Mouse (Mus musculus) MEL-GATA-1-ER (cell line): ENCODE measurements around the gene Polr2h.
"Not testable (repeated sequence)": the region's sequence is repeated elsewhere in the genome, so short reads cannot be mapped to it uniquely, and the experiment has no call there.

Experiments used
- DNase-seq: peaks from one replicate; pipeline ENCODE4 v3.0.0-alpha.2; 2012; ENCODE audit warnings: low read depth; ENCODE audit errors: extremely low read depth

Polr2h gene

DNA sequence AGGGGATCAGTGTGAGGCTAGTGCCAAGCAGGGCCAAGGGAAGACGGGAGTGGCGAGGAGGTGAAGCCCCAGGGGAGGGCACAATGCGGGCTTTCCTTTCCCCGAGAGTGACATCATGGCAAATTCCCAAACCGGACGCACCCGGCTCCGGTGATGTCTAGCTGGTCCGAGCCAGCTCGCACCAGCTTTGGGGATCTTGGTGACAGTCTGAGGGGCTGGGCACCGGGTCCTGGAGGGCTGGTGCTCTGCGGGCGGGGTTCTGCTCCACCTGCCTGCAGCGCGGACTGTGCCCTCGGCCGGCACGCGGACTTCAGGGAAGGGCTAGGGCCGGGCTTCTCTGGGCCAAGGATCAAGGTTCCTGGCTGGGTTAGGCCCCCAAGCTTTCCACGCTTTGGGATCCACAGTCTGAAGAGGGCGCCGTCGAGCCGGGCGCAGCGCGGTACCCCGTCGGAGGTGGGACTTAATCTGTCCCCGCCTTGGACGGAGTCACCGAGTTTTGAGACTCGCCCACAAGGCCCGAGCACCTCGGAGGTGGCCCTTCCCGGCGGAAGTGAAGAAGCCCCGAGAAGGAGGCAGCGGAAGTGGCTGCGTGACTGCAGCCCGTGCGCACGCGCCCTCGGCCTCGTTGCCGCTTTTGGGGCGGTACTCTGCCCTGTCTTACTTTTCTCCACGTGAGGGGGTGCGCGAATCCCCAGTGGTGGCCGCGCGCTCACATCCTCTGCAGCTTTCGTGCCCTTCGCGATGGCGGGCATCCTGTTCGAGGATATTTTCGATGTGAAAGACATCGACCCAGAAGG is at the start of gene Polr2h, which contains the start of gene Clcn2:
Polr2h (plus strand) TSS at position 485 of the 797 bp plus-strand sequence.
Clcn2 (minus strand) TSS at position 566 of the 797 bp plus-strand sequence.
- DNase-seq: peak; percentile 94

GRCm38 (mm10) chr16:20668013-20668412 is 49.5 kb upstream of the Polr2h start, which contains the start of gene Eif4g1:
Gene Eif4g1, plus strand, starts transcription at chr16:20668313.
- not testable (repeated sequence) for DNase-seq

- no peak for DNase-seq
Observed at GRCm38 (mm10) chr16:20670291-20670690, 47.2 kb upstream of the Polr2h start.

DNA sequence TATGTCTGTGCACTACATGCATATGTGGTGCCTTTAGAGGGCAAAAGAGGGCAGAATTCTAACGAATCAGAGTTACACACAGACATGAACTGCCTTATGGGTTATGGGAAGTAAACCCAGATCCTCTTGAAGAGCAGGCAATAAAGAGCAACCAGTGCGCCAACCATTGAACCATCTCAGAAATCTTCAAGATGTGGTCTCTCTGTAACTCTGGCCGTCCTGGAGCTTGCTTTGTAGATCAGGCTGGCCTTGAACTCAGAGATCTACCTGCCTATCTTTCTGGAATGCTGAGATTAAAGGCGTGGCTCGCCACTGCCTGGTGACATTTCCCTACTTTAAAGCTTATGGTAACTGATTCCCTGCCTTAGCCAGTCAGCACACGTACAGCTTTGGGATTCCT is 45.6 kb upstream of the Polr2h start:
- DNase-seq: peak; percentile 26

DNA sequence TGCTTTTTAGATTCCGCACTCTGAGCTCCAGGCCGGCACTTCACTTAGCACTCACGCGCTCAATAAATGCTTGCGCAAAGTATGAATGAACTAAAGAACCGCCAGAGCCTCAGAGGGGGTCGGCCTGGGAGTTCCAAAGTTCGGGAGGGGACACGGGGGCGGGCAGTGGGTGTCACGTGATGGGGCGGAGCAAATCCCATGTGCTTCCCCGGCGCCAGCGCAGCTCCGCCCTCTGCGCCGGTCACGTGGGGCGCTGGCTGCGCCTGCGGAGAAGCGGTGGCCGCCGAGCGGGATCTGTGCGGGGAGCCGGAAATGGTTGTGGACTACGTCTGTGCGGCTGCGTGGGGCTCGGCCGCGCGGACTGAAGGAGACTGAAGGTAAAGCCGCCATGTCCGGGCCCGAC is 45.0 kb upstream of the Polr2h start:
- DNase-seq: peak; percentile 76

DNA sequence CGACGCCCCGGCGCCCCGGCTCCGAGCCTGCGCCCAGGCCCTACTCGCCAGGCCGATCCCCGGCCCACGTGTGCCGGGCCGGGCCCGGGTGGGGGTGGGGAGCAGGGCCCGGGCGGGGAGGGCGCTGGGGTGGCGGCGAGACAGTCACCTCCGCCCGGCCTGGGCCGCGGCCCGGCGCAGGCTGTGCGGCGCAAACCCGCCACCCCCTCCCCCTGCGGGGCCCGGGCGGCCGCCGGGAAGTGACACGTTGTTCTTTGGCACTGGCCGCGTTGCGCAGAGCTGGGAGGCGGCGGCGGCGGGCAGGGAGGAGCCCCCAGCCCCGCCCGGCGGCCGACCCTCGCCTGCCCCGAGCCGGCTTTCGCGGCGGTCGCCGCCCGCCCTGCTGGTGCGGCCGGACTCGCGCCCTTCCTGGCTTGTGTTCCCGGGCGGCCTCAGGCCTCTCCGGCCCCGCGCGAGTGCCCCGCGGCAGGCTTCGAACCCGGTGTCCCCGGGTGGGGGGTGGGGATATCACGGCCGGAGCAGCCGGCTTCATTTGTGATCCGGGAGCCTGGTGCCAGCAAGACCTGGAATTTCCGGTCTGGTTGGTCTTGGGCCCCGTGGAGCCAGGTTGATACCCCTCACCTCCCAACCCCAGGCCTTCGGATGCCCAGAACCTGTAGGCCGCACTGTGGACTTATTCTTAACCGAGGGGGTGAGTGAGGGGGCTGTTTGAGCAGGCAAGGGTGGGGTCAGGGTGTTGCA is 44.3 kb upstream of the Polr2h start:
- DNase-seq: no peak

DNA sequence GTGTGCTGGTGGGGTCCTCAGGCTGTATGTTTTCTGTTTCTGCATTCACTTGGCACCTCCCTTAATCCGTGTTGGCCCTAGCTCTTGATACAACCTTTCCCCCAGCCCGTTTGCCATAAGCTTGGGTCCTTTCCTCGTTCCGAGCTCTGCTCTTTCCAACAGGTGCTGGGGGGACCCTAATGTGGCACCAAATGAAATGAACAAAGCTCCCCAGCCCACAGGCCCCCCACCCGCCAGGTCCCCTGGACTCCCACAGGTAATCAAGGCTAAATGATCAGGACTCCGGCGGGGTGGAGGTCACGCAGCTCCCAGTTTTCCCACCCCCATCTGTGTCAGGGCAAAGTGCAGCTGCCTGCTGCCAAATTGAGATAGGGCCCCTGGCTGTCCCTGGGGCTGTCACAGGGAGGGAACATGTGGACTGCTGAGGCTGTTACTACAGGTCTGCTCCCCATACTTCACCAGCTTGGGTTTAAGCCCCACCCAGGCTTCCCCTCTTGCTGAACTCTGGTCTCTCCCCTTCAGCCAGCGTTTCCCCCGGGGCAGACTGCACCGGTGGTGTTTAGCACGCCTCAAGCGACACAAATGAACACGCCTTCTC is 43.7 kb upstream of the Polr2h start:
- peak; percentile 56 for DNase-seq

DNA sequence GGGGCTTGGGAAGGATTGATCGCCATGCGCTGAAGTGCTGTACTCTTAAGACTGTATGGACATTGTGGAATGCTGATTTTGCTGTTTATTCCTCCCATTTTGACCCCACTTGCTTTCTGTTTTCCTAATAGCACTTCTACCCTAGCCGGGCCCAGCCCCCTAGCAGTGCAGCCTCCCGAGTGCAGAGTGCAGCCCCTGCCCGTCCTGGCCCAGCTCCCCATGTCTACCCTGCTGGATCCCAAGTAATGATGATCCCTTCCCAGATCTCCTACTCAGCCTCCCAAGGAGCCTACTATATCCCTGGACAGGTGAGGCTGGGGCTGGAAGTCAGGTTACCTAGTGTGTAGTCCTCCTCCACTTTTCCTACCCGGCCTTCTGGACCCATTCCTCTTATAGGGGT is 42.3 kb upstream of the Polr2h start:
- DNase-seq: no peak

- DNase-seq: no peak
Observed at GRCm38 (mm10) chr16:20676702-20677101, 40.8 kb upstream of the Polr2h start.

DNA sequence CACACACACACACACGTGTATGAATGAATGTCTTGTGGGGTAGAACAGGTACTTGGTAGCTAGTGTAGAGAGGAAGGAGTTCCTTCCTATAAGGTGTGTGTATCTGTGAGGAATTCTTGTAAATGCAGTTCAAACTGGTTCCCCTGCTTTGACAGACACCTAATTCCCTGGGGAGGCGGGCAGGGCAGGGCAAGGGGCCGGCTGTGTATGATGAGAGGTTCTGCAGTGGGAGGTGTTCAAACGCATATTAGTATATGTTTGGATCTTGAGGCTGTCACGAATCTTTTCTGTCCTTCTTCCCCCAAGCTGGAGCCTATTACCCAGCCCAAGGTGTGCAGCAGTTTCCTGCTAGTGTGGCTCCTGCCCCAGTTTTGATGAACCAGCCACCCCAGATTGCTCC is 40.1 kb upstream of the Polr2h start:
- no peak for DNase-seq

DNA sequence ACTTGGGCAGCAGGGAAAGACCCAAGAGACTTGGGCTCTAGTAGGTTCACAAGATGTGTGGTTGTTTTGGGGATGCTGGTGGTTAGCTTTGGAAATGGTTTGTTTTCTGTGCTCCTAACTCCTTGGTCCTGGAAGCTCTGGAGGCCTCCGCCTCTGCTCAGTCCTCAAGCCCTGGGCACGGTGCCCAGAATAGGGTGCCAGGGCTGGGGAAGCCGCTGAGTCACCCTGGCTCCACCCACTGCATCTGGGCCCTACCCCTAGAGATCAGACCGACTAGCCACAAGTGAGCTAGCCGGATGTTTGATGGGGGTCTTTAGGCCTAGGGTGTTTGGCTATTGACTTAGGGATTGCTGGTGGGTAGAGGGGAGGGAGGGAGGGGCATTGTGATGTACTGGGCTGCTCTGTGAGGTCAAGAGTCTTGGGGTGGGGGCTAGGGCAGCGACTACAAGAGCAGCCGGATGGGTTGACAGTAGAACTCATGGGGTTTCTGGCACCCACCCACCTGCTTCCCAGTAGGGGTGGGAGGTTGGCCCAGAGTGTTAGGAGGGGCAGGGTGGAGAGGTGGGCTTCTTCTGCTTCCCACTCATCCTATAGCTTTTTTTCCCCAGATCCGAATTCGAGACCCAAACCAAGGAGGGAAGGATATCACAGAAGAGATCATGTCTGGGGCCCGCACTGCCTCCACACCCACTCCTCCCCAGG is 39.3 kb upstream of the Polr2h start:
- DNase-seq: peak; percentile 55

- no peak for DNase-seq
Observed at GRCm38 (mm10) chr16:20690774-20691173, 26.7 kb upstream of the Polr2h start.

DNA sequence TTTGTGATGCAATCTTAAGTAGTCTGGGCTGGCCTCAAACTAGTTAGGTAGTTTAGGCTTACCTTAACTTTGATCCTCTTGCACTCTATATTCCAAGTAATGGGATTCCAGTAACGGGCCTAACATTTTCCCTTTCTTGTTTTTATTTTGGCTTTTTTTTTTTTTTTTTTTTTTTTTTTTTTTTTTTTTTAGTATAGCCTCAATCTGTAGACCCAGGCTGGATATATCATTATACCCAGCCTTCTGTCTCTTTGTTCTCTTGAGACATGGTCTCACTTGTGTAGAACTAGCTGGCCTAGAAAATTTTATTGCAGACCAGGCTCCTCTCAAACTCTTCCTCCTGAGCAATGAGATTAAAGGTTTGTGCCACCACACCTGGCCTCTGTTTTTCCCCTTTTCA is 25.8 kb upstream of the Polr2h start:
- no peak for DNase-seq

DNA sequence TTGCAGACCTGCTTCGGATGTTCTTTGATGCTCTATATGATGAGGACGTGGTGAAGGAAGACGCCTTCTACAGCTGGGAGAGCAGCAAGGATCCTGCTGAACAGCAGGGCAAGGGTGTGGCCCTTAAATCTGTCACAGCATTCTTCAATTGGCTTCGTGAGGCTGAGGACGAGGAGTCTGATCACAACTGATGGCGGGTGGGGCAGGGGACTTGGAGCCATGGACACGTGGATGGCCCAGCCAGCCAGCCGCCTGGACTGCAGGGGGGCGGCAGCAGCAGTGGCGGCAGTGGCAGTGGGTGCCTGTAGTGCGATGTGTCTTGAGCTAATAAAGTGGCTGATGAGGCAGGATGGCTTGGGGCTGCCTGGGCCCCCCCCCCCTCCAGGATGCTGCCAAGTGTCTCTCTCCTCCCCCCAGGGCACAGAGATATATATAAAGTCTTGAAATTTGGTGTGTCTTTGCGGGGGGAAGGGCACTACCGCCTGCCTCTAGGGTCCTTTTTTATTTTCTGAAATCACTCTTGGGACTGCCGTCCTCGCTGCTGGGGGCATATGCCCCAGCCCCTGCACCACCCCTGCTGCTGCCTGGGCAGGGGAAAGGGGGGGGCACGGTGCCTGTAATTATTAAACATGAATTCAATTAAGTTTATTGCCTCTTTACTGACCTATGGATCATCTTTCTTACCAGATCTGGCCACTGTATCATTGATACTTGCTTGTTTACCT is 25.1 kb upstream of the Polr2h start:
- DNase-seq: no peak

- DNase-seq: no peak
Observed at GRCm38 (mm10) chr16:20693111-20693701, 24.3 kb upstream of the Polr2h start, which contains the start of gene Fam131a. Gene Fam131a, plus strand, starts transcription at chr16:20693241.

- DNase-seq: no peak
Observed at GRCm38 (mm10) chr16:20694781-20695180, 22.7 kb upstream of the Polr2h start.

DNA sequence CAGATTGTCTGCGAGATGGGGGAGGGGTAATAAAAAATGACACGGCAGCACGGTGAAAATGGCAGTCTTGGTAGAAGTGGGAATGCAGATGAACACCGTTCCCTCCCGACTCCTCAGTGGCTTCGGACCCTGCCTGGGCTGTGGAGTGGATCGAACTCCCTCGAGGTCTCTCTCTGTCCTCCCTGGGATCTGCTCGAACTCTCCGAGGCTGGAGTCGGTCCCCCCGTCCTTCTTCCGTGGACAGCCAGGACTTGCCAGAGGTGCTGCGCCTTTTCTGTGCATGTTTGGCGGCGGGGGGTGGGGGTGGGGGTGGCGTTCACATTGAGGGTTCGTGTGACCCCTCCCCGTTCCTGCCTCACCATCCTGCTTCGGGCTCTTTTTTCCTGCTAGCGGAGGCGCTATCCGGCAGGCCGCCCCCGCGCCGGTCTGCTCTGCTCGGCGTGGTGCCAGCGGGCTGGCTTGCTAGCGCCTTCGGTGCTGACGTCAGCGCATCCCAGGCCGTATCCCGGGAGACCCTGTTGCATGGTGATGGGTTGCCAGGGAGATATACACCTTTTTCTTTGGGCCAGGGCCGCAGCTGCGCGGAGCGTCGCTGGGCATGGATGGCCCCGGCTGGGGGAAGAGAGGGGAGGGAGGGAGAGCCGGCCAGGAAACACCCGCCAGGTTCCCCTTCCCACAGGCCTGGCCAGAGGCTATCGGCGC is 21.7 kb upstream of the Polr2h start:
- no peak for DNase-seq

DNA sequence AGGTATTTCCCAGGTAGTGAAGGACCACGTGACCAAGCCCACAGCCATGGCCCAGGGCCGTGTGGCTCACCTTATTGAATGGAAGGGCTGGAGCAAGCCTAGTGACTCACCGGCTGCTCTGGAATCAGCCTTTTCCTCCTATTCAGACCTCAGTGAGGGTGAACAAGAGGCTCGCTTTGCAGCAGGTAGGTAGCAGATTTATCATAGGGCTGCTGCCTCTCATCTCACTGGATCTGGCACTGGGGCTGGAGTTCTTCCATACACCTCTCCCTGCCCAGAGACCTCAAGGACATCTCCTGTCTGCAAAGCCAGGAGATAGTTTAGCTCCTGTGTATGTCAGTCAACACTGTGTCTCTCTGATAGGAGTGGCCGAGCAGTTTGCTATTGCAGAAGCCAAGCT is 18.2 kb upstream of the Polr2h start:
- DNase-seq: no peak

DNA sequence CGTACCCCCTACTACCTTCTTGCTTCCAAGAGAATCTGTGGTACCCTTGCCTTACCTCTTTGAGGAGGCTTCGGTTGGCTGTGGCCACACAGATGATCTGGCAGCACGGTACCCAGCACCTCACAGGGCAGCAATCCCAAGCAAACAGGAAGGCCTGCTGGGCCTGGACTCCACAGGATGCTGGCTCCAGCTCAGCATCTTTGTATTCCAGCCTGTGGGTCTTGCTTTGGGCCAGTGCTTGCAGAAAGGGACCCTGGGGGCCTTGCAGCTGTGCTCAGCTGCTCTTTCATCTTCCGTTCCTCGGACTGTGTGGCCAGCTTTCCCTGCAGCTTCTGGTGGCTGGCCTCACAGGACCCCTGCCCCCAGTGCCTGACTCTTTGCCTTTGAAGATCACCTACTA is 17.4 kb upstream of the Polr2h start:
- no peak for DNase-seq

DNA sequence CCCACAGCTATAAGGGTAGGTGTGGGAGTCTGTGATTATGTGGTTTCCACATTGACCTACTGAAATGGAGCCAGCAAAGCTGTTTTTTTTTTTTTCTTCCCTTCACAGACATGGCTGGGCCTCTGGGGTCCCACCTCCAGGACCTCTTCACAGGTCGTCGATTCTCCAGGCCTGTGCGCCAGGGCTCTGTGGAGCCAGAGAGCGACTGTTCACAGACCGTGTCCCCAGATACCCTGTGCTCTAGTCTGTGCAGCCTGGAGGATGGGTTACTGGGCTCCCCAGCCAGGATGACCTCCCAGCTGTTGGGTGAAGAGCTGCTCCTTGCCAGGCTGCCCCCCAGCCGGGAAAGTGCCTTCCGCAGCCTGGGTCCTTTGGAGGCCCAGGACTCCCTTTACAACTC is 16.1 kb upstream of the Polr2h start:
- no peak for DNase-seq
